Mouse (Mus musculus): ENCODE results near the gene Dpf3. TPM values are rescaled to one million over a fixed set of nuclear protein-coding genes. Genes with fewer than 3 reads are reported as not detected.
A peak's percentile ranks its signal among the peaks of the same experiment; 100 is the strongest.

Dpf3 gene
- total RNA-seq, 2 experiments from 2014 or later = 27.4 to 29.4 TPM

- TF ChIP-seq CTCF (conservative IDR thresholded peaks at IDR 0.05) = no peak
- peak in 1 of 2 experiments; percentile 24 for DNase-seq (ENCODE audit: low spot score in 2 of 2)
- Histone ChIP-seq H3K27ac (no peak overlapping the region), H3K4me3 (no peak overlapping the region)
Measured at GRCm38 (mm10) chr12:83444448-83444847, 43.1 kb downstream of the Dpf3 start.

- TF ChIP-seq CTCF (conservative IDR thresholded peaks at IDR 0.05) = no peak
- DNase-seq (ENCODE audit: low spot score in 2 of 2) = no peak
- Histone ChIP-seq H3K4me3 (no peak overlapping the region), H3K27ac (no peak overlapping the region)
Measured at GRCm38 (mm10) chr12:83438002-83438401, 49.5 kb downstream of the Dpf3 start.

- no peak overlapping the region for H3K4me3 ChIP-seq
- no peak for TF ChIP-seq CTCF (conservative IDR thresholded peaks at IDR 0.05)
- DNase-seq (ENCODE audit: low spot score in 2 of 2) = no peak
- H3K27ac ChIP-seq = no peak overlapping the region
Measured at GRCm38 (mm10) chr12:83433987-83434698, 53.4 kb downstream of the Dpf3 start.

GRCm38 (mm10) chr12:83433436-83433835, 54.1 kb downstream of the Dpf3 start:
- Histone ChIP-seq H3K27ac (no peak overlapping the region), H3K4me3 (no peak overlapping the region)
- no peak for DNase-seq (ENCODE audit: low spot score in 2 of 2)
- no peak for TF ChIP-seq CTCF (conservative IDR thresholded peaks at IDR 0.05)

GRCm38 (mm10) chr12:83430207-83430606, 57.3 kb downstream of the Dpf3 start:
- TF ChIP-seq CTCF (conservative IDR thresholded peaks at IDR 0.05) = no peak
- no peak overlapping the region for H3K27ac ChIP-seq
- DNase-seq (ENCODE audit: low spot score in 2 of 2) = no peak

GRCm38 (mm10) chr12:83428016-83428415, 59.5 kb downstream of the Dpf3 start:
- TF ChIP-seq CTCF (conservative IDR thresholded peaks at IDR 0.05) = no peak
- H3K4me3 ChIP-seq = no peak overlapping the region
- DNase-seq (ENCODE audit: low spot score in 2 of 2) = no peak
- no peak overlapping the region for H3K27ac ChIP-seq

More at GRCm38 (mm10) chr12:83430207-83430606, 57.3 kb downstream of the Dpf3 start:
- H3K4me3 ChIP-seq = no peak overlapping the region

- no peak for TF ChIP-seq CTCF (conservative IDR thresholded peaks at IDR 0.05)
- H3K4me3 ChIP-seq = no peak overlapping the region
- no peak overlapping the region for H3K27ac ChIP-seq
- DNase-seq (ENCODE audit: low spot score in 2 of 2) = no peak
Measured at GRCm38 (mm10) chr12:83427601-83428000, 59.9 kb downstream of the Dpf3 start.

- Histone ChIP-seq H3K4me3 (no peak overlapping the region), H3K27ac (no peak overlapping the region)
- no peak for DNase-seq (ENCODE audit: low spot score in 2 of 2)
- no peak for TF ChIP-seq CTCF (conservative IDR thresholded peaks at IDR 0.05)
Measured at GRCm38 (mm10) chr12:83426326-83426725, 61.2 kb downstream of the Dpf3 start.

GRCm38 (mm10) chr12:83425736-83426135, 61.8 kb downstream of the Dpf3 start:
- H3K27ac ChIP-seq = no peak overlapping the region
- no peak overlapping the region for H3K4me3 ChIP-seq
- TF ChIP-seq CTCF (conservative IDR thresholded peaks at IDR 0.05) = no peak

GRCm38 (mm10) chr12:83424720-83425444, 62.6 kb downstream of the Dpf3 start:
- Histone ChIP-seq H3K27ac (peak overlapping the region; percentile 51; the same call in 1 of the 2 replicates), H3K4me3 (no peak overlapping the region)
- DNase-seq (ENCODE audit: low spot score in 2 of 2) = no peak
- TF ChIP-seq CTCF (conservative IDR thresholded peaks at IDR 0.05) = peak; percentile 54

More at GRCm38 (mm10) chr12:83425736-83426135, 61.8 kb downstream of the Dpf3 start:
- DNase-seq (ENCODE audit: low spot score in 2 of 2) = no peak

- peak overlapping the region; percentile 51; the same call in 1 of the 2 replicates for H3K27ac ChIP-seq
- H3K4me3 ChIP-seq = no peak overlapping the region
- no peak for DNase-seq (ENCODE audit: low spot score in 2 of 2)
- 0 out of 2 replicates have a peak, but pooled peaks have one; percentile 23 for TF ChIP-seq CTCF (conservative IDR thresholded peaks at IDR 0.05)
Measured at GRCm38 (mm10) chr12:83424086-83424719, 63.3 kb downstream of the Dpf3 start.

GRCm38 (mm10) chr12:83420346-83420745, 67.2 kb downstream of the Dpf3 start:
- no peak overlapping the region for H3K4me3 ChIP-seq
- no peak overlapping the region for H3K27ac ChIP-seq
- TF ChIP-seq CTCF (conservative IDR thresholded peaks at IDR 0.05) = no peak
- DNase-seq (ENCODE audit: low spot score in 2 of 2) = no peak

GRCm38 (mm10) chr12:83415207-83415606, 72.3 kb downstream of the Dpf3 start:
- no peak for DNase-seq (ENCODE audit: low spot score in 2 of 2)
- Histone ChIP-seq H3K4me3 (no peak overlapping the region), H3K27ac (peak overlapping the region; percentile 58; the same call in 1 of the 2 replicates)
- no peak for TF ChIP-seq CTCF (conservative IDR thresholded peaks at IDR 0.05)
